Mouse (Mus musculus) C2C12 (cell line): ENCODE results near the gene Kcnj4. TPM values are rescaled to one million over a fixed set of nuclear protein-coding genes. Genes with fewer than 3 reads are reported as not detected.
A peak's percentile ranks its signal among the peaks of the same experiment; 100 is the strongest.

Experiments used
- H3K27me3 ChIP-seq: one replicate; pipeline ENCODE4 v1.6.1; 2011; ENCODE audit not compliant: control insufficient read depth, insufficient read depth, insufficient read length
- H3K36me3 ChIP-seq: one replicate; pipeline ENCODE4 v1.6.1; 2011; ENCODE audit not compliant: control insufficient read depth, insufficient read depth
- H3K4me3 ChIP-seq: one replicate; pipeline ENCODE4 v1.5.1; 2011; ENCODE audit warnings: mild to moderate bottlenecking, control low read depth; ENCODE audit not compliant: poor library complexity, insufficient read depth, severe bottlenecking
- H3K79me2 ChIP-seq: one replicate; pipeline ENCODE4 v1.6.1; 2011; ENCODE audit not compliant: control insufficient read depth, insufficient read depth
- H3K79me3 ChIP-seq: one replicate; pipeline ENCODE4 v1.6.1; 2011; ENCODE audit warnings: low read depth, control low read depth
- H3ac ChIP-seq: one replicate; pipeline ENCODE3; 2011; ENCODE audit warnings: low read depth; ENCODE audit not compliant: control insufficient read depth, insufficient read length
- CEBPB ChIP-seq: IDR thresholded peaks from one replicate; pipeline ENCODE4 v1.6.1; 2011; ENCODE audit warnings: low read depth, mild to moderate bottlenecking, control low read depth, moderate library complexity
- CTCF ChIP-seq: IDR thresholded peaks from one replicate; pipeline ENCODE4 v1.5.1; 2011; ENCODE audit not compliant: control insufficient read depth, insufficient read depth, insufficient read length
- FOSL1 ChIP-seq: IDR thresholded peaks from one replicate; pipeline ENCODE4 v1.8.0; 2011; ENCODE audit warnings: mild to moderate bottlenecking, low read length; ENCODE audit not compliant: poor library complexity, insufficient read depth, severe bottlenecking
- MAX ChIP-seq: IDR thresholded peaks from one replicate; pipeline ENCODE4 v1.6.1; 2011; ENCODE audit warnings: mild to moderate bottlenecking, control low read depth
- MYOD1 ChIP-seq: IDR thresholded peaks from one replicate; pipeline ENCODE4 v1.6.1; 2011; ENCODE audit warnings: low read depth; ENCODE audit not compliant: control insufficient read depth, insufficient read length
- MYOG ChIP-seq: IDR thresholded peaks from one replicate; pipeline ENCODE4 v1.6.1; 2011; ENCODE audit not compliant: control insufficient read depth, insufficient read length; ENCODE audit errors: extremely low read depth
- USF1 ChIP-seq: IDR thresholded peaks from one replicate; pipeline ENCODE4 v1.6.1; 2011; ENCODE audit warnings: low read depth, mild to moderate bottlenecking, control low read depth, moderate library complexity
- long read RNA-seq, 2 experiments: library from polyadenylated mRNA; unstranded; transcript quantifications; one replicate each; pipeline ENCODE4 v2.0.0; 2019 to 2020
- polyA plus RNA-seq: library from polyadenylated mRNA; unstranded; fragments of >200 nt; fragmentation: generic; extraction: Trizol; gene quantifications from one replicate; pipeline ENCODE4 v1.2.1, GENCODE M21; 2012; ENCODE audit warnings: missing spikeins

Gene Kcnj4
- 0.14 TPM for polyA plus RNA-seq
- long read RNA-seq, experiment 1: 0 reads
- long read RNA-seq, experiment 2: 0 reads

GRCm38 (mm10) chr15:79504707-79505452 lies at the start of gene Kcnj4:
Kcnj4 (minus strand) TSS chr15:79505241.
- H3K79me2 ChIP-seq: no peaks in the 10 kb centered on the region

GRCm38 (mm10) chr15:79552566-79552965 lies 47.5 kb upstream of the Kcnj4 start:
- Histone ChIP-seq H3K4me3 (no peak overlapping the region), H3ac (no peak overlapping the region), H3K79me3 (no peaks in the 10 kb centered on the region), H3K79me2 (no peaks in the 10 kb centered on the region), H3K36me3 (no peaks in the 10 kb centered on the region), H3K27me3 (peaks cover 29% of the 10 kb centered on the region)
- TF ChIP-seq FOSL1 (no peak), MYOG (no peak), MYOD1 (no peak), USF1 (no peak), CEBPB (no peak), MAX (no peak), CTCF (no peak)

More at GRCm38 (mm10) chr15:79504707-79505452, at the start of gene Kcnj4:
- Histone ChIP-seq H3K36me3 (no peaks in the 10 kb centered on the region), H3K79me3 (no peaks in the 10 kb centered on the region), H3K27me3 (peaks cover 95% of the 10 kb centered on the region), H3ac (peak within 1 kb of the TSS; percentile 8), H3K4me3 (no peak within 1 kb of the TSS)
- TF ChIP-seq CTCF (no peak), MYOD1 (no peak), MYOG (no peak), USF1 (no peak), FOSL1 (no peak), CEBPB (no peak), MAX (no peak)

DNA sequence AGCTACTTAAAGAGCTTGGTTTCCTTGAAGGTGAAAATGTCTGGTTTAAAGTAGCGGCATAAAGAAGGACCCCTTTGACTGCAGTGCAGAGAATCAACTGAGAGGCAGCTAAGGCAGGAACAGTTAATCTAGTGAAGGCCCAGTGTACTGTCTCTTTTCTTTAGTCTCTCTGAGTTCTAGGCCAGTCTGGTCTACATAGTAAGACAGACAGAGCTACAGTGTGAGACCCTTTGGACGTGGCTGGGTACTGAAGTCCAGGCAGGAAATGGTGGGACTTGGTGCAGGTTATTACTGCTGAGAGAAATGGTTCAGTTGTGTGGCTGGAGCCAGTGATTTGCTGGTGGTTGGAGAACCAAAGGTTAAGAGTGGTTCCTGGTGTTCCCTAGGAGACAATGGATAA lies 43.2 kb upstream of the Kcnj4 start:
- H3K79me2 ChIP-seq: peaks cover 32% of the 10 kb centered on the region
- peaks cover 27% of the 10 kb centered on the region for H3K79me3 ChIP-seq
- peaks cover 14% of the 10 kb centered on the region for H3K27me3 ChIP-seq
- H3K4me3 ChIP-seq: no peak overlapping the region
- no peak overlapping the region for H3ac ChIP-seq
- H3K36me3 ChIP-seq: peaks cover 17% of the 10 kb centered on the region
- TF ChIP-seq CTCF (no peak), MYOG (no peak), MYOD1 (no peak), CEBPB (no peak), FOSL1 (no peak), MAX (no peak), USF1 (no peak)

DNA sequence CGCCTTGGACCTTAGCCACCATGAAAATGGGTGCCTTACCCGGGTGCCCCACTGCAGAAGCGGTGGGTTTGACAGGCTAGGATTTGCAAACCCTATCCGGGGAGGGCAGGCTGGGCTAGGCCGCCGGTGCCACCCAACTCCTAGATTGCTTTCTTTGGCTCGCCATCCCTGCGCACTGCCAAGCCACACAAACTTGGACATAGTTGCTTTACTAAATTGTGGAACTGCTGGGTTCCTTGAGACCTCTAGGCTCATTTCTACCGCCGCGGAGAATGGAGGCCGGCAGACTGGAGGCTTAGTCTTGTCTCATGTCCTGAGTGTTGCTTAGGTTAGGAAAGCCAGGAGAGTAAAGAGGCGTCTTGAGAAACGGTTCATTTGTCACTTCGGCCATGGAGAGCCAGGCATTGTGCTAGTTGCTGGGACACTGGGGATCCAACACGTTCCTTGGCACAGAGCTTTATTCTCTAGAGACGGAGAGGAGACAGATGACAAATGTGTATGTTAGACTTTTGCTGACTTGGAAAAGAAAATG lies 42.3 kb upstream of the Kcnj4 start:
- no peak for TF ChIP-seq MYOD1
- no peak for TF ChIP-seq CTCF
- no peak for TF ChIP-seq USF1
- TF ChIP-seq CEBPB: no peak
- no peak for TF ChIP-seq MYOG
- no peak for TF ChIP-seq FOSL1
- no peak for TF ChIP-seq MAX
- H3K36me3 ChIP-seq: peaks cover 25% of the 10 kb centered on the region
- H3K79me3 ChIP-seq: peaks cover 35% of the 10 kb centered on the region
- peaks cover 41% of the 10 kb centered on the region for H3K79me2 ChIP-seq
- H3ac ChIP-seq: no peak overlapping the region
- H3K27me3 ChIP-seq: peaks cover 9% of the 10 kb centered on the region
- H3K4me3 ChIP-seq: no peak overlapping the region

DNA sequence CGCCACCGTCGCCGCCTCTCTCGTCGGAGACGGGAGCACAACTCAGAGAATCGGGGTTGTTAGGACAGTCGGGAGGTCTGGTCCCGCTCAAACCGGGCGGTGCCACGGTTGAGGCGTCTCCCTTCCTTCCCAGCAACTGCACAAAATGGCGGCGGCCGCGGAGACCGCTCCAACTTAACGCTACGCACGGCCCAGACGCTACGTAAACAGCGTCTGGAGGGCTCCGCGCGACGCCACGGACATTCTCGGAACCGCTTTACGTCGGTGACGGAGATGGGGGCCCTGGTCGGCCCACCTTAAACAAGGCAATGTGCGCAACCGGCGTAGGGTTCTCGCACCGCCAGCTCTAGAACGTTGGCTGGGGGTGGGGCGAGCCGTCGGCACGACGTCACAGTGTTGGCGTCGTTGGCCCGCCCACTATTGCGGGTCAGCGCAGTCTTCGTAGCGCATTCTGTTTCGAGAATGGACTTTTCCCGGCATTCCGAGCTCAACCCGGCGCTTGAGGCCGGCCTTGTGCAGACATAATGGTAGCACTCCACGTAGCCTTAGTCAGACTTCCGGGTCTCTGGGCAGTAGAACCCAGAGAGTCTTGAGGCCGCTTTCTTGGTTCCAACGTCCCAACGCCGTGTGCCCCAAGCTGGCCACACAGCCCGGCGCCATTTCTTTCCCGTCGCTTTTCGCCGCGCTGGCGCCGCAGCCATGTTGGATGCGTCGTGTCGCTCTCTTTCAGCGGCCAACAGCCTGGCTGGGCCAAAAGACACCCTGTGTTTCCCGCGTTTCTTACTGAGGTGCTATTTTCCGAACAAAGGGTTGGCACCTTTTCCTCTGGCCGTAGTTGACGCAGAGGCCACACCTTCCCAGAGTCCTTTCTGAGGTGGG lies 41.6 kb upstream of the Kcnj4 start, which contains the start of gene Ddx17:
TSS of gene Ddx17 (minus strand) at position 332 of the 879 bp plus-strand sequence.
- TF ChIP-seq MYOD1: no peak
- TF ChIP-seq MAX: peak; percentile 90
- TF ChIP-seq CEBPB: no peak
- TF ChIP-seq FOSL1: no peak
- Histone ChIP-seq H3ac (peak within 1 kb of the TSS; percentile 95), H3K36me3 (peaks cover 32% of the 10 kb centered on the region), H3K79me3 (peaks cover 39% of the 10 kb centered on the region), H3K79me2 (peaks cover 48% of the 10 kb centered on the region), H3K27me3 (peaks cover 6% of the 10 kb centered on the region), H3K4me3 (peak within 1 kb of the TSS; percentile 94)
